Mouse (Mus musculus) intestine, postnatal 0 days (tissue): Measurements from ENCODE around the gene Entpd3. TPM values are rescaled to one million over a fixed set of nuclear protein-coding genes. Genes with fewer than 3 reads are reported as not detected.

Experiments used
- ATAC-seq: fragments of 200-750 bp; cut with Nextera tagmentation; 2 replicates; pipeline ENCODE4 v1.8.0; 2017; ENCODE audit warnings: mild to moderate bottlenecking, moderate TSS enrichment, moderate library complexity
- H3K27ac ChIP-seq: fragments of 300-500 bp; sonication (generic); 2 replicates; pipeline ENCODE4 v1.5.1; 2014; ENCODE audit warnings: mild to moderate bottlenecking, low read depth, low read length, moderate library complexity
- H3K27me3 ChIP-seq: fragments of 300-500 bp; sonication (generic); replicated peaks from 2 replicates; pipeline ENCODE4 v1.6.1; 2014; ENCODE audit warnings: low read length, mixed read lengths; ENCODE audit not compliant: control insufficient read depth, insufficient read depth
- H3K36me3 ChIP-seq: fragments of 300-500 bp; sonication (generic); 2 replicates; pipeline ENCODE4 v1.6.1; 2014; ENCODE audit warnings: mild to moderate bottlenecking, moderate library complexity; ENCODE audit not compliant: control insufficient read depth, insufficient read depth
- H3K4me1 ChIP-seq: fragments of 300-500 bp; sonication (generic); replicated peaks from 2 replicates; pipeline ENCODE4 v1.6.1; 2014; ENCODE audit warnings: antibody characterized with exemption, low read length, mixed read lengths; ENCODE audit not compliant: control insufficient read depth, insufficient read depth
- H3K4me2 ChIP-seq: fragments of 300-500 bp; sonication (generic); replicated peaks from 2 replicates; pipeline ENCODE4 v1.6.1; 2014; ENCODE audit warnings: low read depth, mild to moderate bottlenecking, moderate library complexity
- H3K4me3 ChIP-seq: fragments of 300-500 bp; sonication (generic); 2 replicates; pipeline ENCODE4 v1.5.1; 2014; ENCODE audit warnings: low read depth, low read length
- H3K9ac ChIP-seq: fragments of 300-500 bp; sonication (generic); 2 replicates; pipeline ENCODE4 v1.6.1; 2014; ENCODE audit warnings: mild to moderate bottlenecking, low read depth, low read length
- H3K9me3 ChIP-seq: fragments of 300-500 bp; sonication (generic); 2 replicates; pipeline ENCODE4 v1.6.1; 2016; ENCODE audit warnings: mixed run types; ENCODE audit not compliant: control insufficient read depth
- CTCF ChIP-seq: sonication (generic); IDR thresholded peaks from 2 replicates; pipeline ENCODE4 v1.5.1; 2016; ENCODE audit warnings: low read depth, mild to moderate bottlenecking, control low read depth, antibody characterized with exemption, moderate library complexity
- WGBS: fragments of 180-500 bp; shearing (Covaris S2); extraction: QIAGEN DNeasy Blood & Tissue Kit; methylation state at CpG from one replicate; pipeline ENCODE4 v1.1.7; 2014; 5-methylcytosine and 5-hydroxymethylcytosine counted together
- polyA plus RNA-seq: library from polyadenylated mRNA; unstranded; fragments of >200 nt; fragmentation: Nextera tagmentation; extraction: Ambion mirVana; gene quantifications from 2 replicates; pipeline ENCODE4 v1.2.1, GENCODE M21; 2015

Entpd3 gene
- polyA plus RNA-seq, 1 experiment from 2014 or later, result 1.2 TPM

GRCm38 (mm10) chr9:120581941-120582618 is 42.5 kb downstream of the Entpd3 start:
- Histone ChIP-seq H3K36me3 (no peaks in the 10 kb centered on the region), H3K4me2 (peak overlapping the region; percentile 84), H3K9ac (peak overlapping the region; percentile 28), H3K9me3 (no peaks in the 10 kb centered on the region), H3K27ac (peak overlapping the region; percentile 66; the same call in 1 of the 2 replicates), H3K4me1 (peaks cover 8% of the 10 kb centered on the region; the same call in 1 of the 2 replicates), H3K27me3 (no peaks in the 10 kb centered on the region), H3K4me3 (peak overlapping the region; percentile 42)
- no peak for TF ChIP-seq CTCF
- peak; percentile 65 for ATAC-seq
- WGBS, result 17% methylated on average over 21 of the region's 21 CpGs

- 7% methylated on average over 28 of the region's 28 CpGs for WGBS
- peak overlapping the region; percentile 28 for H3K9ac ChIP-seq
- H3K9me3 ChIP-seq, result no peaks in the 10 kb centered on the region
- peak; percentile 88 for ATAC-seq
- peak; percentile 96 for TF ChIP-seq CTCF
- H3K27ac ChIP-seq, result peak overlapping the region; percentile 66
- no peaks in the 10 kb centered on the region for H3K36me3 ChIP-seq
- H3K4me3 ChIP-seq, result peak overlapping the region; percentile 42
- H3K4me2 ChIP-seq, result peak overlapping the region; percentile 84
- H3K4me1 ChIP-seq, result peaks cover 8% of the 10 kb centered on the region; the same call in 1 of the 2 replicates
- no peaks in the 10 kb centered on the region for H3K27me3 ChIP-seq
These were observed 43.1 kb downstream of the Entpd3 start for GRCm38 (mm10) chr9:120582619-120583308.

- Histone ChIP-seq H3K36me3 (no peaks in the 10 kb centered on the region), H3K9ac (peak overlapping the region; percentile 28; the same call in 1 of the 2 replicates), H3K27ac (no peak overlapping the region; the same call in 1 of the 2 replicates), H3K4me3 (0 out of 2 replicates have a peak overlapping the region, but pooled peaks have one; percentile 42), H3K4me1 (peaks cover 3% of the 10 kb centered on the region; the same call in 1 of the 2 replicates), H3K27me3 (no peaks in the 10 kb centered on the region), H3K9me3 (no peaks in the 10 kb centered on the region), H3K4me2 (peak overlapping the region; percentile 84)
- 0 out of 2 replicates have a peak, but pooled peaks have one; percentile 16 for TF ChIP-seq CTCF
- 79% methylated on average over 3 of the region's 3 CpGs for WGBS
- ATAC-seq, result no peak
These were observed 43.7 kb downstream of the Entpd3 start for GRCm38 (mm10) chr9:120583314-120583713.

GRCm38 (mm10) chr9:120586546-120586945 is 46.9 kb downstream of the Entpd3 start:
- no peak for ATAC-seq
- Histone ChIP-seq H3K4me3 (no peak overlapping the region), H3K27ac (no peak overlapping the region), H3K27me3 (no peaks in the 10 kb centered on the region), H3K4me1 (no peaks in the 10 kb centered on the region), H3K36me3 (no peaks in the 10 kb centered on the region), H3K9ac (no peak overlapping the region), H3K9me3 (no peaks in the 10 kb centered on the region), H3K4me2 (no peak overlapping the region)
- peak; percentile 95 for TF ChIP-seq CTCF
- 7% methylated on average over 3 of the region's 3 CpGs for WGBS

- peak; percentile 87 for TF ChIP-seq CTCF
These were observed 51.9 kb downstream of the Entpd3 start for GRCm38 (mm10) chr9:120591490-120591889.

GRCm38 (mm10) chr9:120593383-120594101 is 53.9 kb downstream of the Entpd3 start:
- H3K36me3 ChIP-seq, result no peaks in the 10 kb centered on the region
- ATAC-seq, result no peak
- no peaks in the 10 kb centered on the region for H3K4me1 ChIP-seq
- no peak overlapping the region for H3K4me3 ChIP-seq
- TF ChIP-seq CTCF, result no peak
- H3K4me2 ChIP-seq, result no peak overlapping the region
- no peak overlapping the region for H3K9ac ChIP-seq
- H3K9me3 ChIP-seq, result no peaks in the 10 kb centered on the region
- H3K27me3 ChIP-seq, result no peaks in the 10 kb centered on the region
- no peak overlapping the region for H3K27ac ChIP-seq
- 70% methylated on average over 9 of the region's 9 CpGs for WGBS

More at GRCm38 (mm10) chr9:120591490-120591889, 51.9 kb downstream of the Entpd3 start:
- Histone ChIP-seq H3K36me3 (no peaks in the 10 kb centered on the region), H3K4me2 (no peak overlapping the region), H3K4me3 (no peak overlapping the region), H3K9ac (no peak overlapping the region), H3K27ac (no peak overlapping the region), H3K4me1 (no peaks in the 10 kb centered on the region), H3K9me3 (no peaks in the 10 kb centered on the region), H3K27me3 (no peaks in the 10 kb centered on the region)
- peak; percentile 28; the same call in 1 of the 2 replicates for ATAC-seq
- 3% methylated on average over 9 of the region's 9 CpGs for WGBS
